Mouse (Mus musculus) duodenum, adult 2 months (tissue): ENCODE results near the gene Gm3727. TPM values are rescaled to one million over a fixed set of nuclear protein-coding genes. Genes with fewer than 3 reads are reported as not detected.

Experiments
- polyA plus RNA-seq: library from polyadenylated mRNA; depleted of rRNA; stranded (reverse); fragments of >200 nt; gene quantifications from 2 replicates; pipeline ENCODE4 v1.2.3, GENCODE M21; 2012; ENCODE audit warnings: low replicate concordance; rRNA removed

The Gm3727 gene
- polyA plus RNA-seq, result not detected in 2 replicates

DNA sequence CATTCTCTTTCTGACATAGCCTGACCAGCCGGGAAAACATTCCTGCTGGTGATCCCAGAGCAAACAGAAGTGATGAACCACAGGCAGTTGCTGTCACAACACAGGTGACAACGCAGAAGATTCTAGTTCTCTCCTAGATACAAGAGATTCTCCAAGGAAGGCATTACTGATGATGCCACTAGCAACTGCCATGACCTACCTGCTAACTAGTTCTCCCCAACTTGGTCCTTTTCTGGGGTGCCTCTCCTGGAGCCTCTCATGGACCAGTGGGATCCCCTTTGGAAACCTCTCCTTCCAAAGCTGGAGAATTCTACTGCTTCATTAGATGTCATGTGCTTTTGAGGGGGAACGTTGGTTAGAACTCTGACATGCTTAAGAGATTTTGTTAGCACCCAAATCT is at the start of gene Gm3727:
TSS of gene Gm3727 (minus strand) at position 101 of the 400 bp plus-strand sequence.

Other genes with a start within 250 kb of the Gm3727 start
- gene Gm10406, start 237.3 kb downstream of the Gm3727 start, polyA plus RNA-seq, result not detected in 2 replicates
- not detected in 2 replicates for gene Gm3685, start 219.7 kb downstream of the Gm3727 start, polyA plus RNA-seq
- not detected in 2 replicates for gene Gm3696, start 164.1 kb downstream of the Gm3727 start, polyA plus RNA-seq
- gene Gm6676, start 139.3 kb downstream of the Gm3727 start, polyA plus RNA-seq, result not detected in 2 replicates
- not detected in 2 replicates for gene Gm3512, start 90.2 kb downstream of the Gm3727 start, polyA plus RNA-seq
- gene Gm16434, start 70.2 kb downstream of the Gm3727 start, polyA plus RNA-seq, result not detected in 2 replicates
- gene Gm3739, start 50.3 kb upstream of the Gm3727 start, polyA plus RNA-seq, result not detected in 2 replicates
- not detected in 2 replicates for gene Gm5797, start 67.7 kb upstream of the Gm3727 start, polyA plus RNA-seq
- not detected in 2 replicates for gene Gm8374, start 100.4 kb upstream of the Gm3727 start, polyA plus RNA-seq
- not detected in 2 replicates for gene Gm3755, start 186.2 kb upstream of the Gm3727 start, polyA plus RNA-seq
- not detected in 2 replicates for gene Gm3752, start 219.0 kb upstream of the Gm3727 start, polyA plus RNA-seq